Mouse (Mus musculus) adrenal gland, postnatal 0 days (tissue): Measurements from ENCODE around the gene Rnf31. TPM values are rescaled to one million over a fixed set of nuclear protein-coding genes. Genes with fewer than 3 reads are reported as not detected.

ENCODE experiments used
- polyA plus RNA-seq: library from polyadenylated mRNA; unstranded; fragments of >200 nt; fragmentation: Nextera tagmentation; extraction: Ambion mirVana; gene quantifications from 2 replicates; pipeline ENCODE4 v1.2.1, GENCODE M21; 2015

Rnf31 gene
- 9.6 and 12.4 TPM in 2 replicates for polyA plus RNA-seq

DNA sequence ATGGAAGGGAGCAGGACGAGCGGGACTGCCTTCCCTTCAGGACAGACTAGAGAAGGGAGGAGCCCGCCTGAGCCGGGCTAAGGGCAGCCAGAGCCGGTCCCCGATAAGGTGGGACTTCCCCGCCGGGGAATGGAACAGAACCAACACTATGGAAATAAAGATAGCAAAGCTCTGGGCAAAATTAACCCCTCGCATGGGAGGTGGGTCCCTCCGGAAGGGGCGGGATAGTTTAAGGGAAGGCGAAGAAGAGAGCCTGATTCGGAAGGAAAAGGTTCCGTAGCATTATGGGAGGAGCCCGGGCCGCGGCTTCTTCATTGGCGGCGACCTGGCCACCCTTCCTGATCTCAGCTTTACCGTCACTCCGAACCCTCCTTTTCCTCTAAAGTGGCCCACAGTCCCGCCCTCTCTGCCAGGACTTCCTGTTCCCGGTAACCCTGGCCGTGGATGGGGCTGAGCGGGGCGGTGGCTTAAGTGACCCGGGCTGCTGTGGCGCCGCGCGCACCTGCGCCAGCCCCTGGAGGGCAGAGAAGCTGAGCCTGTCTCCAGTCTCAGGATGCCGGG lies at the start of gene Rnf31:
Gene Rnf31, plus strand, starts transcription at position 378 of the 561 bp plus-strand sequence.

DNA sequence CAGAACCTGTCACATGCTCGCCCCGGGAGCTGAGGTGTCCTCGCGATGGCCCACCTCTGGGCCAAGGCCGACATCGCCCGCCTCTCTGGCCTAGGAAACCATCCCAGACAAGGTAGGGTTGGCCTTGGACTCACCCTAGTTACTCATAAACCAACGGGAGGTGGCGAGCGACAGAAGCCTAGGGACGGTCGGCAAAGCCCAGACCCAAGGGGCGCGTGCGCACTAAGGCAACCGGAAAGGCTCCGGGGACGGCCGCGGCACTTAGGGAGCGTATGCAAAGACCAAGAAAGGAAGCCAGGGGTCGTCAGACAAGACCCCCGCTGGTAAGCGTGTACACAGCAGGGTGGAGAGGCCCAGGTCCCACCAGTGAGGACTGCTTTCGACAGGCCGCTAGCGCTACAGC lies 31.7 kb upstream of the Rnf31 start, which contains the start of gene Dcaf11:
Gene Dcaf11, plus strand, starts transcription at position 208 of the 403 bp plus-strand sequence.

DNA sequence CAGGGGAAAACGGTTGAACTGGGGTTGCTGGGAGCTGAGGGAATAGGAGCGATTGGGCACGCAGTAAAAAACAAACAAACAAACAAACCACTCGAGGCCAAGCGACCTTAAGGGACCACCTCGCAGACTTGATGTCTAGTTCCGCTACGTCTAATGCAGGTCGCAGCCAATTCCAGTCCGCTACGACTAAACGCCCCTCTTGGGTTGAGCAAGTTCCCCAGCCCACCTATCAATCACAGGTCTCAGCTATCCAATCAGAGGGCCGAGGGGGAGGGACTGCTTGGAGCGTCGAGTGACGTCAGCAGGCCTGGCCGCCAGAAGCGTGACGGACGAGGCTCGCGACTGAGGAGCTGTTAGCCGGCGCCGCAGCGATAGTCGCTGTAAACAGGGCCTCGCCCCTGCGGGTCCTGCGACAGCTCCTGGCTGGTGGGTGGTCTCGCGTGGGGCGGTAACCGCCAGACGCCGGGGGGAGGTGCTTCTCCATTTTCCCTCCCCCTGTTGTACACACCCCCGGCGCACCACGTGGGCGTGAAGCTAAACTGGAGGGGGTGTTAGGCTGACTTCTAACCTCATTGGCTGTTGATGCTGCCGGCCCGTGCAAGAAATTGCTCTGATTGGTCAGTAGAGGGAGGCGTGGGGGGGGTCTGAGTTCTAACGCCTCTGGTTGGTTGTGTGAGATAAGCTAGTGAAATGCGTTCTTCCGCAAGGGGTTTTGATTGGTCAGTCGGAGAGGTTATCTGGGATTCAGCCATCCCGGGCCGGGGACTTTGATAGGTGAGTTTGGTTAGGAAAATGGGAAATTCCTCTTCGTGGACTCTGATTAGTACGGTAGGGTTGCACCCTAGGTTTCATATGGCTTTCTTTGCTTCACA lies 31.1 kb upstream of the Rnf31 start, which contains the start of gene A730061H03Rik:
Gene A730061H03Rik, minus strand, starts transcription at position 205 of the 872 bp plus-strand sequence.

DNA sequence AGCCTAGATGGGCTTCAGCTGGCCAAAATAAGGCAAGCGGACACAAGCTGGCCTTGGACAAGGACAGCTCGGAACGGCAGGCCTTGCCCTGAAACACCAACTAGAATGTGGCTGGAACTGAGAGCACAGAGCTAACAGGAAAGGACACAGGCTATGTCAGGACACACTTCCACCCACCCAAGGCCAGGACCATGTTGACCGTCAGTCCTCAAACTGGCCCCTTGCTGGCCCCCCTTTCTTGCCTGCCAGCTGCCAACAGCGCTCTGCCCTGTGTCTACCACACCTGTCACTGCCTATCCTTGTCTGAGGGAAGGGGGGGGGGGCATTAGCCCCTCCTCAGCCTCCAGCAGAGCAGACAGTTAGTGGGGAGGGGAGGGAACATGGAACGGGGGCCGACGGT lies 16.2 kb upstream of the Rnf31 start, which contains the start of gene Fitm1:
Gene Fitm1, plus strand, starts transcription at position 316 of the 400 bp plus-strand sequence.

DNA sequence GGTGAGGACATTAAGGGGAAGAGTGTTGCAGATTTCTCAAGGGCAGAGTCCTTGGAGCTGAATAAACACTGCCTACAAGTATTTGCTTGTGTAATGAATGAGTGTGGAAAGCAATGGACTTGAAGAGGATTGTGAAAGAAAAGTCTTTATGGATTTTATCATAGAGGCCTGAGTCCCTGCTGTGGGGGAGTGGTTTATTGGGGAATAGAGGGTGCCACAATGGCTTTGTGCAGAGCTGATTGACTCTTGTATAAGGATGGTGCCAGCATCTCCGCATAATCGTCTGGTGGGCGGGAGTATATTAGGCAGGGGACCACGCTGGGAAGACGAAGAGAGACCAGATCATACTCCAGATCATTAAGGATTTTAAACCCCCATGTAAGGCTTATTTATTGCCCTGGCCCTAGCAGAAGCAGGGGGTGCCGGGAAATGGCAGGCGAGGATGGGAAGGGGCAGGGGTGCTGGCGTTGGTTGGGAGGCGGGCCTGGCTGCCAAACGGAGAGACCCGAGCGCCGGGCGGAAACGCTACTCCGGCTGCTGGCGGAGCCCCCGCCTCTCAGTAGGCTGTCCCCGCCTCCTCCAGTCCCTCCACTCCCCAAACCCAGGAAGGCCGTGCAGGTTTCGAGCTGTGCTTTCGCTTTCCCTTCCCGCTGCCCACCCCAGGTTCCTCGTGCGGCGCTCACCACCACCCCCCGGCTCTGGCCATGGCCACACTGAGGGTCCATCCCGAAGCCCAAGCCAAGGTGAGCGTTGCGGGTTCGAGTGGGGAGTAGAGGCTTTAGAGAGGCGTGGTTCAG lies 13.4 kb upstream of the Rnf31 start, which contains the start of gene Psme1:
Gene Psme1, plus strand, starts transcription at position 253 of the 797 bp plus-strand sequence.

DNA sequence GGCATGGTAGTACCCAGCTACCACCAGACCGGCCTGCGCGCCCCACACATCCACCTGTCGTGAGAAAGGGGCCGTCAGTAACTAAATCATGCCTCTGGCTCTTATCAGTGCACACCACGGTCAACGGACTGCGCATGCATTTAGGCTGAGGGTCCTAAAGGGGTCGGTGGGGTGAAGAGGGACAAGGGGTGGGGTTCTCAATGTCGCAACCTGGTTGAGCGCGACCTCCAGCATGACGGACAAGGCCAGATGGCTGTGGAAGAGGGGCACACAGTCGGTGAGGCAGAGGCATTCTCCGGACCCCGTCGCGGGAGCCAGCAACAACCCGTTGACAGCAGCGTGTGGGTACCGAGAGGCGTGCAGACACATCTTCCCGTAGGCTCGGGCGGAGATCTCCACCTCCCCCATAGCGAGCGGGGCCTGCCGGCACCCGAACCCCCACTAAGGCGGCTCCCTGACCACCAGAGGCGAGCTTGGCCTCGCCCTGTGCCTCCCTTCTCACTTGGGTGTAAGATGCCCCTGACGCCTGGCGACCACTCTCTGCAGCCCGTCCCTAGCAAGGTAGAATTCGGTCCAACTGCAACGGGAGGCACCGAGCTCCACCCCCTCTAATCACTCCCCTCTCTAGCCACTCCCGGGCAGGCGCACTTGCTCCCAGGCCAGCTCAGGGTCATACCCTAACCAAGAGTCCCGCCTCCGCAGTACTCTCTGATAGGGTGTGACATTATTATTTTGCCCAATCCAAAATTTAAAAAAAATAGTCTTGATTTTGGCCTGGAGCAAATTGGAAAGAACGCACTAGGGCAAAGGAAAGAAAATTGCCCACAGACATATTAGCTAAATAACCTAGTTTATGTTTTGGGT lies 6.6 kb upstream of the Rnf31 start, which contains the start of gene Emc9:
Gene Emc9, minus strand, starts transcription at position 601 of the 864 bp plus-strand sequence.

DNA sequence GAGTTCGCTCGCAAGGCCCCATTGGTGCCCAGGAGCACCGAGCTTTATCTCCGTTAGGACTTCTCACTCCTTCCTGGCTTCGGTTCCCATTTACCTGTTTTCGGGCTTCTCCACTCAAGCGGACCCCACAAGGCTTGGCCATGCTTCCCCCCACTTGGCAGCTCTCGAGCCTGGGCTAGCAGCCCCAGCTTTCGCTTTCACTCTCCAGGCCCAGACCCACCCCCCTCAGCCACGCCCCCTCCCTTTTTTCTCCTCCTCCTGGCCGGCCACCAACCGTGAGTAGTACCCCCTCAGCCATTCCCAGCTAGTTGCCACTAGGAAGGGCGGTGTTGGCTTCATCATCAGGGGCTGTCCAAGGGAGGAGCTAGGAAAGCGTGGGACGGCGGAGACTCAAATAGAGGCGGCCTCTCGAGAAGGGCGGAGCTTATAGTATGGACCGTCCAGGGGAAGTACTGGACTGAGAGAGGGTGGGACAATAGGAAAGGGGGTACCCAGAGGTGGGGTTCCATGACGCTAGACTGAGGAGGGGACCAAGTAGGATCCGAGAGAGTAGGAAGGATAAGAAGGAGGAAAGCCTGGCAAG lies 669 bp upstream of the Rnf31 start, which contains the start of gene Psme2:
Gene Psme2, minus strand, starts transcription at position 366 of the 583 bp plus-strand sequence.

DNA sequence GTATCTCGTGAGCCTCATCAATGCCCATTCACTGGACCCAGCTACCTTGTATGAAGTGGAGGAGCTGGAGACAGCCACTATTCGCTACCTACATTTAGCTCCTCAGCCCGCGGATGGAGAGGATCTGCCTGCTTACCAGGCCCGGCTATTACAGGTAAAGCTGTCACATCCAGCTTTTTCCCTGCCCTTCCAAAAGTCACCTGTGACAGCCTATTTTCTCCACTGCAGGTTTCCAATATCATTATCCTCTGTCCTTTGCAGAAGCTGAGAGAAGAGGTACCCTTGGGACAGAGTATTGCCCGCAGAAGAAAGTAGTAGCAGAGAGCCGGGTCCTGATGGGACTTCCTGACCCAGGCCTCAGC lies 11.7 kb downstream of the Rnf31 start, which contains the start of gene Irf9:
Gene Irf9, plus strand, starts transcription at position 301 of the 362 bp plus-strand sequence.

DNA sequence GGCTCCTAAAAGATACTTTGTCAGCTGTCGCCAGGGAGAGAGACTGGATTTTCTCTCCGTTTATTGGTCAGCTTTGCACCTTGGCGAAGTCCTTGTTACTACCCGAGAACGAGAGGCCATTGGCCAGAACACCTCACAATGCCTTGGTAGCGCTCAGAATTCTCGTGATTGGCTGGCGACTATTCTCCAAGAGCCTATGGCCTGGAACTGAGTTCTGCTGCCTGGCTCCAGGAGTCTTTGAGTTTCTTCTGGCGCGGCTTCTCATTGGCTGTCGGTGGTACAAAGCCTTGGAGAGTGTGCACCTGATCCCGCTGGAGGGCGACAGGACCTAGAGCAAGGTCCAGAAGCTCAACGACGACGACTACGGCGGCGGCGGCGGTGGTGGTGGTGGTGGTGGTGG lies 26.3 kb downstream of the Rnf31 start, which contains the start of gene Rec8:
Gene Rec8, plus strand, starts transcription at position 216 of the 400 bp plus-strand sequence.

DNA sequence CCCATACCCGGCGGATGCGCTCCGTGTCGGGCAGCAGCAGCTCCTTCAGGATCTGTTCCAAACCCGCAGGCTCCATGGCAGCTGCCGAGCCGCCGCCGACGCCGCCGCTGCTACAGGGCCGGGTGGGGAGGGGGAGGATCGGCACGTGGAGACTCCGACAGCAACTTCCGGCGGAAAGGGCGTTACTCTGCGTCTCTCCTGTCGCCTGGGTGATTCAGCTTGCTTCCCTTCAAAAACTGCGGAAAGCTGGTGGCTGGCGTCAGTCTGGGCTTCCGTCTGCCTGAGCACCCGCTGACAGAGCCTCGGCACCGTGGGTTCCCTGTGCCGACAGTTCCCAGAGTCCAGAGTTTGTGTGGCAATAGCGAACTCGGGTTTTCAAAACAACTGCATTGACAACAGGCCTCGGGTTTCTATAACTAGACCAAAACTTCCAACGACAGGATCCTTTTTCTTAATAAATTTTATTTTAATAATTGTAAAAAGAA lies 44.1 kb downstream of the Rnf31 start, which contains the start of gene Ipo4:
Gene Ipo4, minus strand, starts transcription at position 435 of the 485 bp plus-strand sequence.

DNA sequence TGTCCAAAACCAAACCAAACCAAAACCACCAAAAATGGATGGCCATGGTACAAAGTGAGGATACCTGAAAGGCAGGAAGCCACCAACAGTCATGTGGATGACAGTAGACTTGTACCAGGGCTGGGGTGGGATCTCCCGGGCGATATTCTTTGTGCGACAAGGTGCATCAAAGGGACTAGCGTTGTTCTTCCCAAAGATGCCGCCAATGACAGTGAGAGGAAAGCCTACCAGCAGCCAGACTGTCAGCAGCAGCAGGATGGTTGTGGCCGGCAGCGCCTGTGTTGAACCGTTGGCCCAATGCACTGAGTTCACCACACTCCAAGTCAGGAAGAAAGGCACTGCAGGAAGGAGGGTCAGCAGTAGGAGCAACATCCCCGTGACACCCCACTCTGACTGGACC lies 46.3 kb downstream of the Rnf31 start, which contains the start of gene Gm49378:
Gene Gm49378, minus strand, starts transcription at position 101 of the 400 bp plus-strand sequence.

DNA sequence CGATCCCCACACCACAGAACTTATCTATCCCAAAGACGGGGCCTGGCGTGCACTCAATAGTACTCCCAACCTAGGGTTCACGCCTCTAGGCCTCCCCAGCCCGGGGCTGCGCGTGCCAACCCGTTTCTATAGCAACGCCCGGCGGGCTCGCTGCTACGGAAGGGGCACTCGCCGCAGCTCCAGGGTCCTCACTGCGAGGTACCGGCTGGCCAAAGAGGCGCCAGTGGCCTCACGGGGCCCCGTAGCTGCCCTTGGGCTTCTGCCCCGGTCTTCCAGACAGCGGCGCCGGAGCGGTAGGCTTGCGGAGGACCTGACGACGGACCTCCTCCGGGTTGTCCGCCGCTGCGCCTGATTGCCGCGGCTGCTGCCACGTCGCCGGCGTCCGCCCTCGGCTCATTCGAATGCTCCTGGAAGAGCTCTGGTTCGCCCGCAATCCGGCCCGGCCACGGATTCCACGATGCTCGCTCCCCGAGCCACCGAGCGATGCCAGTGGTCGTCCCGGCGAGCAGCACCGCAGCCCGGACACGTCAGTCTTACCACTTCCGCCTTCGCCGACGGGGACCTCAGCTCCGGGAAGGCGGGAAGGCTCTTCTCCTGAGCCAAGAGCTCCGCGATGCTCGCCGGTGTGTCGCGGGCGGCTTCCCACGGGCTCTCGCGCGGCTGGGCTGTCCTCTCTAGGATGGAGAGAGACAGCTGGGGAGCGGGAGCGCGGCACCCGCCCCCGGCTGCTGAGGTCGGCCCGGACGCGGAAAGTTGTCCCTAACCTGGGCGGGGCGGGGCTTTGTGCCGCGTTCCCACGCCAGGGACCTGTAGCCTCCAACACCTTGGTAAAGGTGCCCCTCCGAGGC lies 51.8 kb downstream of the Rnf31 start, which contains the start of gene Tm9sf1:
Gene Tm9sf1, minus strand, starts transcription at position 747 of the 848 bp plus-strand sequence.

DNA sequence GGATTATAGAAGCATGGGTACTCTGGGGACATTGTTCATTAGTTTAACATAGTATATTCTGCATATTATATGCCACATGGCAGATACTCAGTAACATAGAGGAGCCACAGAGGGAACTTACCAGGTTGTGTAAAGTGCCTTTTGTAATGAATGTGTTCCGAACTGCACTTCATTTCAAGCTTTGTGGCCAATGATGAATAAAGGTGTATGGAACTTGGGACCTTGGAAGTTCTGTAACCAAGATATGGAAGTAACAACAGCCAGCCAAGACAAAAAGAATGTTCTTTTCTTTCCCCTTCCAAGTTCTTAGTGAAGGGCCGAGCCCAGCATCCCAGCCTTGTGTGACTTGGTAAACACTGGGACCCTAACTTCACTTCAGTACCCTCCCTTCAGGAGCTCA lies 58.4 kb downstream of the Rnf31 start, which contains the start of gene Tssk4:
Gene Tssk4, plus strand, starts transcription at position 301 of the 400 bp plus-strand sequence.

Other genes starting within 250 kb of the Rnf31 start
- 61.9 and 83.5 TPM in 2 replicates for gene Dhrs4, start 113.0 kb upstream of the Rnf31 start, polyA plus RNA-seq
- 3.2 and 4.5 TPM in 2 replicates for gene Carmil3, start 101.1 kb upstream of the Rnf31 start, polyA plus RNA-seq
- 0.16 and 0.63 TPM in 2 replicates for gene Cpne6, start 81.3 kb upstream of the Rnf31 start, polyA plus RNA-seq
- gene Nrl, start 66.7 kb upstream of the Rnf31 start, polyA plus RNA-seq = 0.06 TPM in 1 of 2 replicates, not detected in the other
- 35.7 and 43.6 TPM in 2 replicates for gene Pck2, start 51.4 kb upstream of the Rnf31 start, polyA plus RNA-seq
- 50.2 and 81.0 TPM in 2 replicates for gene Dcaf11, start 31.7 kb upstream of the Rnf31 start, polyA plus RNA-seq
- gene A730061H03Rik, start 31.3 kb upstream of the Rnf31 start, polyA plus RNA-seq = 1.6 and 4.3 TPM in 2 replicates
- 1.1 and 1.3 TPM in 2 replicates for gene Fitm1, start 16.1 kb upstream of the Rnf31 start, polyA plus RNA-seq
- gene Psme1, start 13.6 kb upstream of the Rnf31 start, polyA plus RNA-seq = 226 and 323 TPM in 2 replicates
- 55.0 and 57.8 TPM in 2 replicates for gene Emc9, start 6.4 kb upstream of the Rnf31 start, polyA plus RNA-seq
- 549 and 603 TPM in 2 replicates for gene Psme2, start 595 bp upstream of the Rnf31 start, polyA plus RNA-seq
- 20.9 and 26.1 TPM in 2 replicates for gene Irf9, start 11.9 kb downstream of the Rnf31 start, polyA plus RNA-seq
- 6.8 and 9.0 TPM in 2 replicates for gene Rec8, start 26.3 kb downstream of the Rnf31 start, polyA plus RNA-seq
- gene Ipo4, start 44.2 kb downstream of the Rnf31 start, polyA plus RNA-seq = 41.9 and 52.7 TPM in 2 replicates
- 1.0 and 3.3 TPM in 2 replicates for gene Gm49378, start 46.2 kb downstream of the Rnf31 start, polyA plus RNA-seq
- gene Tm9sf1, start 52.1 kb downstream of the Rnf31 start, polyA plus RNA-seq = 65.2 and 103 TPM in 2 replicates
- 0.77 and 0.95 TPM in 2 replicates for gene Tssk4, start 58.5 kb downstream of the Rnf31 start, polyA plus RNA-seq
- gene Mdp1, start 68.8 kb downstream of the Rnf31 start, polyA plus RNA-seq = 63.2 and 95.3 TPM in 2 replicates
- 30.6 and 43.5 TPM in 2 replicates for gene Gmpr2, start 80.2 kb downstream of the Rnf31 start, polyA plus RNA-seq
- 635 and 779 TPM in 2 replicates for gene Nedd8, start 80.4 kb downstream of the Rnf31 start, polyA plus RNA-seq
- 16.5 and 25.7 TPM in 2 replicates for gene Tinf2, start 90.1 kb downstream of the Rnf31 start, polyA plus RNA-seq
- gene Tgm1, start 122.2 kb downstream of the Rnf31 start, polyA plus RNA-seq = 0.47 and 1.2 TPM in 2 replicates
- gene Rabggta, start 130.6 kb downstream of the Rnf31 start, polyA plus RNA-seq = 15.1 and 23.2 TPM in 2 replicates
- gene Dhrs1, start 154.0 kb downstream of the Rnf31 start, polyA plus RNA-seq = 69.6 and 82.1 TPM in 2 replicates
- gene Nop9, start 154.0 kb downstream of the Rnf31 start, polyA plus RNA-seq = 14.2 and 22.9 TPM in 2 replicates
- gene Cideb, start 166.8 kb downstream of the Rnf31 start, polyA plus RNA-seq = 2.3 and 3.7 TPM in 2 replicates
- 0.11 and 0.75 TPM in 2 replicates for gene Ltb4r2, start 169.7 kb downstream of the Rnf31 start, polyA plus RNA-seq
- 1.4 and 1.9 TPM in 2 replicates for gene Ltb4r1, start 174.3 kb downstream of the Rnf31 start, polyA plus RNA-seq
- gene Adcy4, start 192.4 kb downstream of the Rnf31 start, polyA plus RNA-seq = 3.7 and 4.4 TPM in 2 replicates
- 9.4 and 11.5 TPM in 2 replicates for gene Ripk3, start 197.2 kb downstream of the Rnf31 start, polyA plus RNA-seq
- gene Nfatc4, start 231.4 kb downstream of the Rnf31 start, polyA plus RNA-seq = 12.6 and 13.1 TPM in 2 replicates